Mouse (Mus musculus) hindbrain, embryonic 11.5 days (tissue): ENCODE measurements around the gene Anapc10. TPM values are rescaled to one million over a fixed set of nuclear protein-coding genes. Genes with fewer than 3 reads are reported as not detected.
"Not testable (repeated sequence)": the region's sequence is repeated elsewhere in the genome, so short reads cannot be mapped to it uniquely, and the experiment has no call there.

Experiments used
- ATAC-seq: fragments of 200-750 bp; cut with Nextera tagmentation; 2 replicates; pipeline ENCODE4 v1.8.0; 2017; ENCODE audit warnings: mild to moderate bottlenecking, moderate TSS enrichment, moderate library complexity; ENCODE audit not compliant: low FRiP score
- DNase-seq: peaks from one replicate; pipeline ENCODE4 v3.0.0-alpha.2; 2015; ENCODE audit warnings: low spot score
- H3K27ac ChIP-seq: fragments of 300-500 bp; sonication (generic); 2 replicates; pipeline ENCODE4 v1.5.1; 2014; ENCODE audit warnings: mild to moderate bottlenecking, low read depth, low read length
- H3K27me3 ChIP-seq: fragments of 300-500 bp; sonication (generic); 2 replicates; pipeline ENCODE4 v1.6.1; 2014; ENCODE audit warnings: mild to moderate bottlenecking, low read length, moderate library complexity, mixed read lengths; ENCODE audit not compliant: control insufficient read depth, insufficient read depth
- H3K36me3 ChIP-seq: fragments of 300-500 bp; sonication (generic); 2 replicates; pipeline ENCODE4 v1.6.1; 2014; ENCODE audit warnings: mild to moderate bottlenecking, low read length, moderate library complexity, mixed read lengths; ENCODE audit not compliant: control insufficient read depth, insufficient read depth
- H3K4me1 ChIP-seq: fragments of 300-500 bp; sonication (generic); replicated peaks from 2 replicates; pipeline ENCODE4 v1.6.1; 2014; ENCODE audit warnings: low read length, mixed read lengths; ENCODE audit not compliant: control insufficient read depth, insufficient read depth
- H3K4me2 ChIP-seq: fragments of 300-500 bp; sonication (generic); replicated peaks from 2 replicates; pipeline ENCODE4 v1.6.1; 2014; ENCODE audit warnings: mild to moderate bottlenecking, low read depth, low read length
- H3K4me3 ChIP-seq: fragments of 300-500 bp; sonication (generic); 2 replicates; pipeline ENCODE4 v1.5.1; 2014; ENCODE audit warnings: low read depth, low read length
- H3K9ac ChIP-seq: fragments of 300-500 bp; sonication (generic); 2 replicates; pipeline ENCODE4 v1.6.1; 2014; ENCODE audit warnings: low read depth, low read length
- H3K9me3 ChIP-seq: fragments of 300-500 bp; sonication (generic); 2 replicates; pipeline ENCODE4 v1.6.1; 2016; ENCODE audit warnings: low read length; ENCODE audit not compliant: control insufficient read depth
- WGBS: fragments of 180-500 bp; shearing (Covaris S2); extraction: QIAGEN DNeasy Blood & Tissue Kit; methylation state at CpG from one replicate; pipeline ENCODE4 v1.1.7; 2014; 5-methylcytosine and 5-hydroxymethylcytosine counted together
- polyA plus RNA-seq: library from polyadenylated mRNA; unstranded; fragments of >200 nt; fragmentation: Nextera tagmentation; extraction: Ambion mirVana; gene quantifications from 2 replicates; pipeline ENCODE4 v1.2.1, GENCODE M21; 2014

The Anapc10 gene
- polyA plus RNA-seq, 1 experiment from 2014 or later: 38.5 TPM

GRCm38 (mm10) chr8:79750305-79750704, 38.7 kb downstream of the Anapc10 start:
- Histone ChIP-seq H3K36me3 (0 out of 2 replicates have a peak, but pooled peaks cover 2% of the 10 kb centered on the region), H3K4me2 (no peak overlapping the region), H3K9ac (no peak overlapping the region), H3K27ac (no peak overlapping the region), H3K9me3 (no peaks in the 10 kb centered on the region), H3K4me3 (no peak overlapping the region), H3K4me1 (no peaks in the 10 kb centered on the region), H3K27me3 (no peaks in the 10 kb centered on the region)
- ATAC-seq (no peak), DNase-seq (no peak)
- WGBS: 86% methylated on average over 2 of the region's 2 CpGs

DNA sequence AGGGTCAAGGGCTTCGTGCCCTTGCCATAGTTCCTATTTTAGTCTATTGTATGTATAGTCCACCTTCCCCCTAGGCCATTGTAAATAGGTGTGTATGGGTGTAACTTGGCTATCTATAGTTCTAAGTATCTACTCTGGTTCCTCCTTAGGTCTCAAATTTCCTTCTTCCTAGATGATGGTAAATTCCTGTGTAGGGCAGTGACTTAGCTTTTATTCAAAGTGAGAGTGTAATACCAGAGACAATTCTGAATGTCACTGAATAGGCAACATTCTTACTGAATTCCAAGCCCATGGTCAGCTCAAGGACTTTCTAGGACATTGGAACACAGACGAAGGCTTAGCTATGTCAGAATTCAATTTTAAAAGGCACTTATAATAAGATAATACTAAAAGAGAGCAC, 83.3 kb downstream of the Anapc10 start:
- H3K9me3 ChIP-seq, DNase-seq, H3K4me2 ChIP-seq, H3K27ac ChIP-seq, ATAC-seq, H3K9ac ChIP-seq, H3K4me3 ChIP-seq, H3K4me1 ChIP-seq, H3K27me3 ChIP-seq, H3K36me3 ChIP-seq: not testable (repeated sequence)
- 93% methylated on average over 2 of the region's 2 CpGs for WGBS

GRCm38 (mm10) chr8:79796690-79797089, 85.1 kb downstream of the Anapc10 start:
- H3K4me1 ChIP-seq: no peaks in the 10 kb centered on the region
- H3K4me2 ChIP-seq: no peak overlapping the region
- no peaks in the 10 kb centered on the region for H3K9me3 ChIP-seq
- H3K36me3 ChIP-seq: no peaks in the 10 kb centered on the region
- DNase-seq: no peak
- no peak overlapping the region for H3K9ac ChIP-seq
- WGBS: 83% methylated on average over 7 of the region's 7 CpGs
- H3K27me3 ChIP-seq: no peaks in the 10 kb centered on the region
- H3K27ac ChIP-seq: no peak overlapping the region
- no peak for ATAC-seq
- no peak overlapping the region for H3K4me3 ChIP-seq

GRCm38 (mm10) chr8:79804499-79804898, 92.9 kb downstream of the Anapc10 start:
- Histone ChIP-seq H3K27ac (no peak overlapping the region), H3K36me3 (no peaks in the 10 kb centered on the region), H3K4me3 (no peak overlapping the region), H3K27me3 (no peaks in the 10 kb centered on the region), H3K9me3 (no peaks in the 10 kb centered on the region), H3K9ac (no peak overlapping the region), H3K4me1 (no peaks in the 10 kb centered on the region), H3K4me2 (no peak overlapping the region)
- ATAC-seq (no peak), DNase-seq (no peak)
- 86% methylated on average over 6 of the region's 6 CpGs for WGBS

- WGBS: 71% methylated on average over 6 of the region's 6 CpGs
- no peaks in the 10 kb centered on the region for H3K4me1 ChIP-seq
- no peak for DNase-seq
Measured at GRCm38 (mm10) chr8:79806971-79807370, 95.4 kb downstream of the Anapc10 start.

DNA sequence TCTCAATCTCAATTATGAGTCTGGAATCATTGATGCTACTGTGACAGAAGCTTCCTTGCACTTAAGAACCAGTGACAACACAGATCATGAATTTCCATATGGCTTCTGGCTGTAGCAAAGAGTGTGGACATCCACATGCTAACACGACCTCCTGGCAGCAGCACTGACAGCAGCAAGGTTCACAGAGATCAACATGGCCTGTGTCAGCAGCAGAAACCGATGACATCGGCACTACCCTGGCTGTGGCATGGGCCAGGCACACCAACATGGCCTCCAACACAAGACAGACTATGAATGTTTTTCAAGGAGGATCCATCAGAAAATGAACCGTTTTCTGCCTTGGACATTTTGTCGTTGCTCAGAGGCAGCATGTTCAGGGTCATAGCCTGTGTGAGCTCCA, 114.9 kb downstream of the Anapc10 start:
- H3K9ac ChIP-seq: no peak overlapping the region
- no peak for ATAC-seq
- H3K4me3 ChIP-seq: no peak overlapping the region
- H3K36me3 ChIP-seq: no peaks in the 10 kb centered on the region
- H3K27ac ChIP-seq: no peak overlapping the region
- no peak overlapping the region for H3K4me2 ChIP-seq
- no peak for DNase-seq
- 93% methylated on average over 5 of the region's 5 CpGs for WGBS
- no peaks in the 10 kb centered on the region for H3K4me1 ChIP-seq
- no peaks in the 10 kb centered on the region for H3K9me3 ChIP-seq
- H3K27me3 ChIP-seq: no peaks in the 10 kb centered on the region

More at GRCm38 (mm10) chr8:79806971-79807370, 95.4 kb downstream of the Anapc10 start:
- Histone ChIP-seq H3K36me3 (no peaks in the 10 kb centered on the region), H3K4me3 (no peak overlapping the region), H3K9me3 (no peaks in the 10 kb centered on the region), H3K27me3 (no peaks in the 10 kb centered on the region), H3K4me2 (no peak overlapping the region), H3K9ac (no peak overlapping the region), H3K27ac (no peak overlapping the region)
- ATAC-seq: no peak

Other genes with a start within 250 kb of the Anapc10 start
- gene Otud4, start 72.2 kb upstream of the Anapc10 start, polyA plus RNA-seq: 22.8 and 24.3 TPM in 2 replicates
- 129 and 146 TPM in 2 replicates for gene Abce1, start 80 bp upstream of the Anapc10 start, polyA plus RNA-seq